Mouse (Mus musculus) testis, adult 2 months (tissue): ENCODE data around the gene C1qb.

Source experiments
- CTCF ChIP-seq: fragments of 200-500 bp; IDR thresholded peaks from 2 replicates; pipeline ENCODE4 v1.5.1; 2012; ENCODE audit warnings: low read depth, mild to moderate bottlenecking, inconsistent platforms, low read length, moderate library complexity; ENCODE audit not compliant: control insufficient read depth, insufficient read depth, insufficient replicate concordance
- POLR2A ChIP-seq: fragments of 200-500 bp; IDR thresholded peaks from 2 replicates; pipeline ENCODE4 v1.6.1; 2012; ENCODE audit warnings: low read depth, mild to moderate bottlenecking, inconsistent platforms, low read length, moderate library complexity; ENCODE audit not compliant: control insufficient read depth

DNA sequence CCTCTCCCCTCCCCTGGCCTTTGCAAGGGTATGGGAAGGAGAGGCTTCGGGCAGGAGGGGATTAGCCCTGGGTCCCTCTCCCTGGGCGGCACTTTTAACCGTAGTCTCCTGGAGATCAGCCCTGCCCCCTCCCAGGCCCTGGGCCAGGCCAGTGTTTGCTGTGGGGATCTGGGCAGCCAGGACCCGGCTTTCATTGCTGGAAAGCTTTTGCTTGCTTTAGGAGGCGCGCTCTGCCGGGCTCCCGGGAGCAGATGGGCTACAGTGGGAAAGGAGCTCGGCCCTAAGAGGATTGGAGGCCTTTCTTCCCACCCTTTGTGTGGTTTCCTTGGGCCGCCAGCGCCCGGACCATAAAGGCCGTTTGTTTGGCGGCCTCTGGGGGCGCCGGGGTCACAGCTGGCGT lies 24.2 kb downstream of the C1qb start:
- TF ChIP-seq CTCF (no peak), POLR2A (no peak)
